Mouse (Mus musculus) effector memory CD4-positive, alpha-beta T cell, adult 7 months (primary cell): ENCODE data around the gene Gm45021. TPM values are rescaled to one million over a fixed set of nuclear protein-coding genes. Genes with fewer than 3 reads are reported as not detected.

Experiments used
- polyA plus RNA-seq: library from polyadenylated mRNA; unstranded; fragments of 100-300 nt; shearing (Covaris generic); gene quantifications from one replicate; pipeline ENCODE4 v1.2.1, GENCODE M21; 2017

The Gm45021 gene
- polyA plus RNA-seq = not detected

GRCm38 (mm10) chr6:48589194-48589750 lies at the start of gene Gm45021:
TSS of gene Gm45021 (plus strand) at chr6:48589610.

GRCm38 (mm10) chr6:48554280-48555103 lies 34.9 kb upstream of the Gm45021 start, which contains the start of gene Lrrc61:
TSS of gene Lrrc61 (plus strand) at chr6:48554796.

GRCm38 (mm10) chr6:48572572-48573061 lies 16.8 kb upstream of the Gm45021 start, which contains the start of gene Rarres2:
TSS of gene Rarres2 (minus strand) at chr6:48572789.

GRCm38 (mm10) chr6:48593158-48594042 lies 4.0 kb downstream of the Gm45021 start, which contains the start of the genes Repin1 and Gm44965:
TSS of gene Repin1 (plus strand) at chr6:48593883.
TSS of gene Gm44965 (plus strand) at chr6:48593941.

GRCm38 (mm10) chr6:48601271-48602079 lies 12.1 kb downstream of the Gm45021 start, which contains the start of gene Zfp775:
TSS of gene Zfp775 (plus strand) at chr6:48602063.

GRCm38 (mm10) chr6:48626464-48626863 lies 37.1 kb downstream of the Gm45021 start, which contains the start of gene AI854703:
TSS of gene AI854703 (plus strand) at chr6:48626764.

GRCm38 (mm10) chr6:48646995-48647394 lies 57.6 kb downstream of the Gm45021 start, which contains the start of gene Gimap8:
TSS of gene Gimap8 (plus strand) at chr6:48647234.

Other genes starting within 250 kb of the Gm45021 start
- gene Krba1, start 194.0 kb upstream of the Gm45021 start, polyA plus RNA-seq = 16.9 TPM
- 4.8 TPM for gene Zfp467, start 143.8 kb upstream of the Gm45021 start, polyA plus RNA-seq
- gene Sspo, start 141.4 kb upstream of the Gm45021 start, polyA plus RNA-seq = 0.05 TPM
- gene Atp6v0e2, start 52.0 kb upstream of the Gm45021 start, polyA plus RNA-seq = not detected
- gene Lrrc61, start 34.8 kb upstream of the Gm45021 start, polyA plus RNA-seq = 10.0 TPM
- not detected for gene Rarres2, start 16.8 kb upstream of the Gm45021 start, polyA plus RNA-seq
- gene Repin1, start 4.3 kb downstream of the Gm45021 start, polyA plus RNA-seq = 7.4 TPM
- not detected for gene Gm44965, start 4.3 kb downstream of the Gm45021 start, polyA plus RNA-seq
- gene Zfp775, start 12.5 kb downstream of the Gm45021 start, polyA plus RNA-seq = 5.4 TPM
- 2.3 TPM for gene AI854703, start 37.2 kb downstream of the Gm45021 start, polyA plus RNA-seq
- gene Gimap8, start 57.6 kb downstream of the Gm45021 start, polyA plus RNA-seq = 153 TPM
- gene Gimap9, start 86.5 kb downstream of the Gm45021 start, polyA plus RNA-seq = 227 TPM
- 1,382 TPM for gene Gimap4, start 94.9 kb downstream of the Gm45021 start, polyA plus RNA-seq
- 1,646 TPM for gene Gimap6, start 118.6 kb downstream of the Gm45021 start, polyA plus RNA-seq
- 21.6 TPM for gene Gm28053, start 129.0 kb downstream of the Gm45021 start, polyA plus RNA-seq
- 295 TPM for gene Gimap7, start 129.0 kb downstream of the Gm45021 start, polyA plus RNA-seq
- 413 TPM for gene Gimap1, start 149.4 kb downstream of the Gm45021 start, polyA plus RNA-seq
- 201 TPM for gene Gimap5, start 156.6 kb downstream of the Gm45021 start, polyA plus RNA-seq
- 1,655 TPM for gene Gimap3, start 181.2 kb downstream of the Gm45021 start, polyA plus RNA-seq